Mouse (Mus musculus) thymus, adult 2 months (tissue): ENCODE data around the gene Wnk4. TPM values are rescaled to one million over a fixed set of nuclear protein-coding genes. Genes with fewer than 3 reads are reported as not detected.

ENCODE experiments used
- DNase-seq: peaks from one replicate; pipeline ENCODE4 v3.0.0; 2021
- H3K27ac ChIP-seq: fragments of 200-500 bp; 2 replicates; pipeline ENCODE4 v1.5.1; 2012; ENCODE audit warnings: low read length, control low read depth; ENCODE audit not compliant: control insufficient read depth, insufficient read depth
- H3K27me3 ChIP-seq: fragments of 200-500 bp; 2 replicates; pipeline ENCODE4 v1.6.1; 2012; ENCODE audit warnings: mild to moderate bottlenecking, low read length, moderate library complexity, mixed read lengths; ENCODE audit not compliant: control insufficient read depth, insufficient read depth
- H3K36me3 ChIP-seq: fragments of 200-500 bp; 2 replicates; pipeline ENCODE4 v1.6.1; 2012; ENCODE audit warnings: mild to moderate bottlenecking, low read length, moderate library complexity; ENCODE audit not compliant: control insufficient read depth, insufficient read depth
- H3K4me1 ChIP-seq: fragments of 200-500 bp; replicated peaks from 2 replicates; pipeline ENCODE4 v1.6.1; 2012; ENCODE audit warnings: low read length; ENCODE audit not compliant: control insufficient read depth, insufficient read depth
- H3K4me3 ChIP-seq: fragments of 200-500 bp; 2 replicates; pipeline ENCODE4 v1.5.1; 2012; ENCODE audit warnings: mild to moderate bottlenecking, low read length, control low read depth, moderate library complexity; ENCODE audit not compliant: control insufficient read depth, insufficient read depth
- CTCF ChIP-seq: fragments of 200-500 bp; IDR thresholded peaks from 2 replicates; pipeline ENCODE4 v1.5.1; 2012; ENCODE audit warnings: mild to moderate bottlenecking, control low read depth, low read length, moderate library complexity, borderline replicate concordance; ENCODE audit not compliant: control insufficient read depth, poor library complexity, insufficient read depth; ENCODE audit errors: extremely low read depth
- POLR2A ChIP-seq: fragments of 200-500 bp; IDR thresholded peaks from 2 replicates; pipeline ENCODE4 v1.6.1; 2012; ENCODE audit warnings: mild to moderate bottlenecking, low read length, control low read depth, moderate library complexity; ENCODE audit not compliant: control insufficient read depth, poor library complexity, insufficient read depth; ENCODE audit errors: extremely low read depth
- WGBS: fragments of 180-500 bp; shearing (Covaris S2); methylation state at CpG from one replicate; pipeline ENCODE4 v1.1.7; 2018; 5-methylcytosine and 5-hydroxymethylcytosine counted together
- polyA plus RNA-seq: library from polyadenylated mRNA; depleted of rRNA; stranded (reverse); fragments of >200 nt; gene quantifications from 2 replicates; pipeline ENCODE4 v1.2.3, GENCODE M21; 2012; rRNA removed

The Wnk4 gene
- 1.2 TPM in 2 replicates for polyA plus RNA-seq

GRCm38 (mm10) chr11:101259948-101260825 is at the start of gene Wnk4:
Wnk4 (plus strand) TSS chr11:101260567.
- DNase-seq = no peak
- H3K27ac ChIP-seq = no peak within 1 kb of the TSS
- peaks cover 17% of the 10 kb centered on the region for H3K4me1 ChIP-seq
- H3K4me3 ChIP-seq = peak within 1 kb of the TSS; percentile 21
- WGBS = 4% methylated on average over 43 of the region's 43 CpGs
- peaks cover 22% of the 10 kb centered on the region for H3K27me3 ChIP-seq
- peaks cover 6% of the 10 kb centered on the region; the same call in 1 of the 2 replicates for H3K36me3 ChIP-seq
- TF ChIP-seq POLR2A (no peak), CTCF (no peak)

GRCm38 (mm10) chr11:101211970-101212369 is 48.4 kb upstream of the Wnk4 start:
- TF ChIP-seq POLR2A (no peak), CTCF (no peak)
- peak; percentile 35 for DNase-seq
- Histone ChIP-seq H3K27me3 (no peaks in the 10 kb centered on the region), H3K27ac (no peak overlapping the region), H3K4me3 (no peak overlapping the region), H3K36me3 (peaks cover 51% of the 10 kb centered on the region), H3K4me1 (no peaks in the 10 kb centered on the region)
- WGBS = 81% methylated on average over 3 of the region's 3 CpGs

GRCm38 (mm10) chr11:101216936-101217335 is 43.4 kb upstream of the Wnk4 start:
- Histone ChIP-seq H3K36me3 (peaks cover 25% of the 10 kb centered on the region), H3K27ac (no peak overlapping the region), H3K27me3 (no peaks in the 10 kb centered on the region), H3K4me1 (peaks cover 8% of the 10 kb centered on the region), H3K4me3 (no peak overlapping the region)
- DNase-seq = no peak
- 97% methylated on average over 5 of the region's 5 CpGs for WGBS
- TF ChIP-seq CTCF (no peak), POLR2A (no peak)

- H3K27ac ChIP-seq = peak overlapping the region; percentile 6; the same call in 1 of the 2 replicates
- TF ChIP-seq CTCF (no peak), POLR2A (no peak)
- peak; percentile 53 for DNase-seq
- peaks cover 20% of the 10 kb centered on the region for H3K36me3 ChIP-seq
- H3K4me1 ChIP-seq = peaks cover 8% of the 10 kb centered on the region
- H3K27me3 ChIP-seq = no peaks in the 10 kb centered on the region
- no peak overlapping the region for H3K4me3 ChIP-seq
- WGBS = 35% methylated on average over 10 of the region's 10 CpGs
These were observed 41.8 kb upstream of the Wnk4 start for GRCm38 (mm10) chr11:101218436-101219055.

GRCm38 (mm10) chr11:101220853-101221252 is 39.5 kb upstream of the Wnk4 start:
- Histone ChIP-seq H3K27me3 (no peaks in the 10 kb centered on the region), H3K4me1 (peaks cover 12% of the 10 kb centered on the region), H3K36me3 (no peaks in the 10 kb centered on the region; the same call in 1 of the 2 replicates), H3K4me3 (no peak overlapping the region), H3K27ac (no peak overlapping the region)
- TF ChIP-seq CTCF = no peak
- TF ChIP-seq POLR2A = no peak
- no peak for DNase-seq
- 77% methylated on average over 2 of the region's 2 CpGs for WGBS

GRCm38 (mm10) chr11:101221306-101221986 is 38.9 kb upstream of the Wnk4 start:
- H3K4me3 ChIP-seq = no peak overlapping the region
- no peak for DNase-seq
- no peaks in the 10 kb centered on the region for H3K27me3 ChIP-seq
- peaks cover 12% of the 10 kb centered on the region for H3K4me1 ChIP-seq
- TF ChIP-seq CTCF (no peak), POLR2A (no peak)
- H3K27ac ChIP-seq = no peak overlapping the region
- H3K36me3 ChIP-seq = no peaks in the 10 kb centered on the region
- WGBS = 40% methylated on average over 8 of the region's 8 CpGs
